Mouse (Mus musculus) bone marrow, adult 2 months (tissue): ENCODE measurements around the gene Dcst1.

Experiments
- CTCF ChIP-seq: fragments of 200-500 bp; IDR thresholded peaks from 2 replicates; pipeline ENCODE4 v1.5.1; 2011; ENCODE audit warnings: low read length, control low read depth; ENCODE audit not compliant: control insufficient read depth, insufficient read depth
- POLR2A ChIP-seq: fragments of 200-500 bp; IDR thresholded peaks from 2 replicates; pipeline ENCODE4 v1.6.1; 2011; ENCODE audit warnings: low read depth, mild to moderate bottlenecking, control low read depth, low read length, borderline replicate concordance; ENCODE audit not compliant: control insufficient read depth

GRCm38 (mm10) chr3:89364631-89365030 lies 422 bp downstream of the Dcst1 start:
- TF ChIP-seq CTCF: no peak
- no peak for TF ChIP-seq POLR2A
